Mouse (Mus musculus) liver, postnatal 0 days (tissue): Measurements from ENCODE around the gene Gorasp2.

ENCODE experiments used
- CTCF ChIP-seq: sonication (generic); IDR thresholded peaks from 2 replicates; pipeline ENCODE4 v1.5.1; 2016; ENCODE audit warnings: antibody characterized with exemption, low read depth
- EP300 ChIP-seq: IDR thresholded peaks from 2 replicates; pipeline ENCODE4 v1.6.1; 2016; ENCODE audit warnings: antibody characterized with exemption, low read depth, mild to moderate bottlenecking

- TF ChIP-seq CTCF (no peak), EP300 (no peak)
These were observed 16.1 kb upstream of the Gorasp2 start for GRCm38 (mm10) chr2:70645266-70645780.
